Mouse (Mus musculus) kidney, postnatal 0 days (tissue): ENCODE measurements around the gene Neurod4. TPM values are rescaled to one million over a fixed set of nuclear protein-coding genes. Genes with fewer than 3 reads are reported as not detected.

Source experiments
- ATAC-seq: fragments of 200-750 bp; cut with Nextera tagmentation; replicated peaks from 2 replicates; pipeline ENCODE4 v1.8.0; 2017; ENCODE audit warnings: low read depth, moderate number of reproducible peaks, moderate TSS enrichment, moderate library complexity; ENCODE audit not compliant: low FRiP score
- DNase-seq: peaks from one replicate; pipeline ENCODE4 v3.0.0-alpha.2; 2016; ENCODE audit warnings: low spot score
- H3K27ac ChIP-seq: fragments of 300-500 bp; sonication (generic); 2 replicates; pipeline ENCODE4 v1.5.1; 2014; ENCODE audit warnings: mild to moderate bottlenecking
- H3K27me3 ChIP-seq: fragments of 300-500 bp; sonication (generic); 2 replicates; pipeline ENCODE4 v1.6.1; 2014; ENCODE audit warnings: low read length, mixed read lengths; ENCODE audit not compliant: insufficient read depth
- H3K36me3 ChIP-seq: fragments of 300-500 bp; sonication (generic); 2 replicates; pipeline ENCODE4 v1.6.1; 2014; ENCODE audit warnings: low read length, mixed read lengths; ENCODE audit not compliant: insufficient read depth
- H3K4me1 ChIP-seq: fragments of 300-500 bp; sonication (generic); replicated peaks from 2 replicates; pipeline ENCODE4 v1.6.1; 2014; ENCODE audit warnings: antibody characterized with exemption, low read length, mixed read lengths; ENCODE audit not compliant: insufficient read depth
- H3K4me2 ChIP-seq: fragments of 300-500 bp; sonication (generic); 2 replicates; pipeline ENCODE4 v1.6.1; 2014; ENCODE audit warnings: mild to moderate bottlenecking, low read length, moderate library complexity, mixed read lengths
- H3K4me3 ChIP-seq: fragments of 300-500 bp; sonication (generic); replicated peaks from 2 replicates; pipeline ENCODE4 v1.5.1; 2014; ENCODE audit warnings: low read depth, low read length
- H3K9ac ChIP-seq: fragments of 300-500 bp; sonication (generic); 2 replicates; pipeline ENCODE4 v1.6.1; 2014; ENCODE audit warnings: low read depth, low read length
- H3K9me3 ChIP-seq: fragments of 300-500 bp; sonication (generic); replicated peaks from 2 replicates; pipeline ENCODE4 v1.6.1; 2016; ENCODE audit warnings: low read length, inconsistent platforms, mixed read lengths
- CTCF ChIP-seq: IDR thresholded peaks from 2 replicates; pipeline ENCODE4 v1.5.1; 2016; ENCODE audit warnings: antibody characterized with exemption, low read depth, mild to moderate bottlenecking, moderate library complexity
- WGBS: fragments of 180-500 bp; shearing (Covaris S2); extraction: QIAGEN DNeasy Blood & Tissue Kit; methylation state at CpG from one replicate; pipeline ENCODE4 v1.1.7; 2014; 5-methylcytosine and 5-hydroxymethylcytosine counted together
- polyA plus RNA-seq: library from polyadenylated mRNA; unstranded; fragments of >200 nt; fragmentation: Nextera tagmentation; extraction: Ambion mirVana; gene quantifications from 2 replicates; pipeline ENCODE4 v1.2.1, GENCODE M21; 2015

The Neurod4 gene
- polyA plus RNA-seq, 1 experiment from 2014 or later: not detected

DNA sequence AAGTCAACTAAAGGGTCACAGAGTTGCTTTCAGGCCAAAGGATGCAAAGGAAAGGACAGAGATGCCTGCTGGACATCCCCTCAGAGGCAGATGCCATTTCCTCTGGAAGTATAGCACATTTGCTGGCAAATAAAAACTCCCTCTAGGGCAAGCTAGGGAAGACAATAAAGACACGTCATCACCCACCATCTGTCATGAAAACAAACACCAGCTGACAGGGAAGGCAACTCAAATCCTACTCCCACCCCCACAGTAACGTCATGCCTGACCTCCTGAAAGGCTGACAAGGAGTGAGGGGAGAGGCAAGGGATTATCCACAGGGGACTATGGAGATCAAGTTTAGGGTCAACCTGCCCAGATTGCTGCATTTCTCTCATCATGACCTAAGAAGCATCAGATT lies 35.8 kb downstream of the Neurod4 start:
- 4% methylated on average over 2 of the region's 2 CpGs for WGBS
- H3K27me3 ChIP-seq: no peaks in the 10 kb centered on the region
- ATAC-seq: no peak
- no peaks in the 10 kb centered on the region for H3K4me1 ChIP-seq
- DNase-seq: no peak
- no peak overlapping the region for H3K4me2 ChIP-seq
- no peak overlapping the region for H3K4me3 ChIP-seq
- no peaks in the 10 kb centered on the region for H3K9me3 ChIP-seq
- H3K9ac ChIP-seq: no peak overlapping the region
- no peak for TF ChIP-seq CTCF
- H3K36me3 ChIP-seq: no peaks in the 10 kb centered on the region
- no peak overlapping the region for H3K27ac ChIP-seq

DNA sequence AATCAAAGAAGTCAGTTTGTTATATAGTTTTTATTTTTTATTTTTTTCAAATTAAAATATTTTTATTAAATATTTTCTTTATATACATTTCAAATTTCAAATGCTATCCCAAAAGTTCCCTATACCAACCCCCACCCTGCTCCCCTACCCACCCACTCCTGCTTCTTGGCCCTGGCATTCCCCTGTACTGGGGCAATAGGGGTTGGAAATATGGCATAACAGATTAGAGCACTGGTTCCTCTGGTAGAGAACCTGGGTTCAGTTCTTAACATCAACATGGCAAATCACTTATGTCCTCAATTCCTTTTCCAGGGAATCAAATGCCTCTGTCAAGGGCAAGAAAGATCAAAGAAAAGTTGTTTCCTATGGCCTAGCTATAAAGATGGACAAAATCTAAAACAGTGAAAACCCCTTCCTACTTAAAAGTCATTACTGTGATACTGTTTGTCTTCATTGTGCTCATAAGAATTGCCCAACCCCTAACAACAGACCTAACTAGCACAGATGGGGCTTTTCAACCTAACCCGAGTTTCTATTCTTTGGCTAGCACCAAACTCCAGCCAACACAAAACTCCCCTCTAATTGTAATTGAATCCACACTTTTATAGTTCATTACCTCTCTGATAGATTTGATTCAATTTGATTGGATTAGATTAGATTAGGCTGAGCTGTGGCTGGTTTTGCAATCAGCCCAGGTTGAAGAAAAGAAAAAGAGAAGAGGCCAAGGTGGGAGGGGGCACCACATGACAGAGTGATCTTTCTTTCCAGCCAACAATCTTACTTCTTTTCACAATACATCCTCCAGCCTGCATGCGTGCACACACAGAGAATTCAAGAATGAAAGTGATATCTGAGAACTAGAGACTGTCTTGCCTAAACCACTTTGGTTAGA lies 41.5 kb downstream of the Neurod4 start:
- no peak for TF ChIP-seq CTCF
- Histone ChIP-seq H3K27me3 (no peaks in the 10 kb centered on the region), H3K4me2 (no peak overlapping the region), H3K4me1 (no peaks in the 10 kb centered on the region), H3K9ac (no peak overlapping the region), H3K9me3 (no peaks in the 10 kb centered on the region), H3K4me3 (no peak overlapping the region), H3K27ac (no peak overlapping the region), H3K36me3 (no peaks in the 10 kb centered on the region)
- 60% methylated on average over 2 of the region's 2 CpGs for WGBS
- no peak for DNase-seq
- no peak for ATAC-seq

DNA sequence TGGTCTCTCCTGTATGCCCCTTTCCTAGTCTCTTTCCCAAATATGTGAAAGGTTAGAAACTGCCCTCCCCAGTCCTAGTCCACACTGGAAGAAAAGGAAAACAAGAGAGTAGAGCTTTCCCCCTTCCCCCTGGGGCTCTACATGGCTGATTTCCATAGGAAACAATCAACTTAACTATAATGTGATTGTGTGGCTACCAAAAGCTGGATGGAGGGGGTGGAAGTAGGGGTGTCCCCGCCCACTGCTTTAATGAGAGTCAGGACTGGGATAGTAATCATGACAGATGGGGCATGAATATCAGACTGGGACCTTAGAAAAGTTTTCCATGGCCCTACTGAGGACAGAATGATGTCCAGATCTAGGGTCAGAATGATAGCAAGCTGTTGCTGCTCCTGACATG lies 45.5 kb downstream of the Neurod4 start:
- Histone ChIP-seq H3K4me1 (no peaks in the 10 kb centered on the region), H3K9me3 (no peaks in the 10 kb centered on the region), H3K4me3 (no peak overlapping the region), H3K27ac (no peak overlapping the region), H3K36me3 (no peaks in the 10 kb centered on the region), H3K27me3 (no peaks in the 10 kb centered on the region), H3K9ac (no peak overlapping the region), H3K4me2 (no peak overlapping the region)
- TF ChIP-seq CTCF: no peak
- WGBS: 41% methylated on average over 1 of the region's 1 CpGs
- no peak for DNase-seq
- ATAC-seq: no peak

DNA sequence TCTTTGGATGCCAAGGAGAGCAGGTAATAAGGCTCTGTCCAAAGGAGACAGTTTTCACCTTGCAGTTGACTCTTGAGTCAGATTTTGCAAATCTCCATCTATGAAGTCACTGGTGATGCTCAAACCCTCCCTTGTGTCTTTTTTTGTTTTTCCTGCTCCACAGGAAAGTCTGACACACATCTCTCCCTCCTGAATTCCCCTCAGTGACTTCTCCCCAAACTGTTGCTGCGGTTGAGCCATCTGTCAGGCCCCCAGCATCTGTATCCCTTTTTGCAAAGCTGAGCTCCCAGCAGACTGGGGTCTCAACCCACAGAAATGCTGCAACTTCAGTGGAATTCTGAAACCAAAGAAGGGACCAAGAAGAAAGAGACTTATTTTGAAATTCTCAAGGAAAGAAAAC lies 47.9 kb downstream of the Neurod4 start:
- ATAC-seq (no peak), DNase-seq (no peak)
- no peak for TF ChIP-seq CTCF
- Histone ChIP-seq H3K4me2 (no peak overlapping the region), H3K4me1 (no peaks in the 10 kb centered on the region), H3K27ac (no peak overlapping the region), H3K36me3 (no peaks in the 10 kb centered on the region), H3K9me3 (no peaks in the 10 kb centered on the region), H3K9ac (no peak overlapping the region), H3K4me3 (no peak overlapping the region), H3K27me3 (no peaks in the 10 kb centered on the region)
- 55% methylated on average over 1 of the region's 1 CpGs for WGBS

DNA sequence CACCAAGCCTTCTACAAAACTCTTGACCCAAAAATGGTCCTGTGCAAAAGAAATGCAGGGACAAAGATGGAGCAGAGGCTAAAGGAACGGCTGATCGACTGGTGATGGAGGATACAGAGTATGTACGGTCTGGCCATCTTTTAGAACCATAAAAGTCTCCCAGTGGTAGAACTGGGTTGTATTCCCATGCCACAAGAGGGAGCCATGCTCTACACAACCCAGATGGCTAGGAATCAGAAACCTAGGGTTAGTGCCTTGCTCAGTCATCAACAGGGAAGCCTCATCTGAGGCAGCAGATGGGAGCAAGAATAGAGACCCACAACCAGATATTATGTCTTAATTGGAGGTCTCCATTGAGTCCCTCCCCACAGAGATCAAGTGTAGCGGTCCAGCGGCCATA lies 50.5 kb downstream of the Neurod4 start:
- no peaks in the 10 kb centered on the region for H3K27me3 ChIP-seq
- no peak overlapping the region for H3K9ac ChIP-seq
- H3K9me3 ChIP-seq: no peaks in the 10 kb centered on the region
- H3K4me3 ChIP-seq: no peak overlapping the region
- no peaks in the 10 kb centered on the region for H3K36me3 ChIP-seq
- DNase-seq (no peak), ATAC-seq (no peak)
- H3K27ac ChIP-seq: no peak overlapping the region
- 86% methylated on average over 5 of the region's 5 CpGs for WGBS
- TF ChIP-seq CTCF: peak; percentile 11; the same call in 1 of the 2 replicates
- no peaks in the 10 kb centered on the region for H3K4me1 ChIP-seq
- H3K4me2 ChIP-seq: no peak overlapping the region

DNA sequence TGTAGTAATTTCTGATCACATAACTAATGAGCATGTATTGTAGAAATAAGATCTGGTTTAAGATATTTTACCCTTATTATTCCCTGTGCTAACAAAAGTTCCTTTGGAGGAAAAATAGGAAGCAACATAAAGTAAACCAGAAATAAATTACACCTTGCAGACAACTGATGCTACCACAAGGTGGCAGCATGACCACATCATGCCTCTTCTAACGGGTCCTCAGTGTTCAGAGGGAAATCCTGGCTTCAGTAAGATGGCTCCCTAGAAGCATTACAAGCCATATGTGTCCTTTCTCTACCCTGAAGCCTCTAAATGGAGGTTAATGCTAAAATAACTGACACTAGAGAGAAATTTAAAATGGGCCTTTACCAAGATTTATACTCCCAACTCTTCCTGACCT lies 51.8 kb downstream of the Neurod4 start:
- peak; percentile 68 for ATAC-seq

More for the DNA sequence above, 51.8 kb downstream of the Neurod4 start:
- peak; percentile 73 for DNase-seq
- WGBS: 0% methylated on average over 1 of the region's 1 CpGs
- H3K27me3 ChIP-seq: no peaks in the 10 kb centered on the region
- H3K36me3 ChIP-seq: no peaks in the 10 kb centered on the region
- peak; percentile 85 for TF ChIP-seq CTCF
- no peak overlapping the region for H3K27ac ChIP-seq
- no peak overlapping the region for H3K4me2 ChIP-seq
- H3K4me1 ChIP-seq: no peaks in the 10 kb centered on the region
- no peak overlapping the region for H3K4me3 ChIP-seq
- no peak overlapping the region for H3K9ac ChIP-seq
- no peaks in the 10 kb centered on the region for H3K9me3 ChIP-seq
